Mouse (Mus musculus): ENCODE measurements around the gene Prr12.

GRCm38 (mm10) chr7:45007846-45008245, 44.8 kb downstream of the Prr12 start:
- no peak for TF ChIP-seq POLR2A (IDR thresholded peaks at IDR 0.05; ENCODE audit: insufficient read depth, low read depth, low read length)
- no peak for TF ChIP-seq CTCF (IDR thresholded peaks at IDR 0.05)
- TF ChIP-seq EP300 (IDR thresholded peaks at IDR 0.05; ENCODE audit: insufficient read depth, low read depth, low read length) = no peak

All from heart, adult 2 months (tissue).